In the genomic region with DNA sequence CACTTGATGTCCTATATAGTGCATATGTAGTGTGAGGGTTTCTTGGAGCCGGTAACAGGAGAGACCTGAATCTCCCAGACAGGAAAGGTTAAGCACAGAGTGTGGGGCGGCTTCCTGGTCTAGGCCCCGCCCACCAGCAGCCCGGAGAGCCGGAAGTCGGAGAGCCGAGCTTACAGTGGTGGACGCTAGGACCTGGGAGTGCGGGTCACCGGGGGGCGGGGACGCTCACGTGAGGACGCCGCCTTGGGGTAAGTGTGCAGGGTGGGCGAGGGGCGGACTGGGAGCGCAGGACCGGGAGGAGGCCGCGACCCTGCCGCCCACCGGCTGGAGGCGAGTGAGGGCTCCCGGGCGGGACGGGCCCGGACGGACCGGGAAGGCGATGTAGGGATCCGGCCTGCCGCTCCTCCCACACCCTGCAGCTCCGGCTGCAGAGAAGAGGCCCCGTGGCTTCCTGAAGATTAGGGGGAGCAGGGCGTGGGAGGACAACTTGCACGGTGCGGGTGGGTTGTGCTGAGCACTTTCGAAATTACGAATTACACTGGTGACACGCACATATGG, we compare ENCODE assay signal across 8 mouse cellular contexts. TPM values are rescaled to one million over a fixed set of nuclear protein-coding genes. Genes with fewer than 3 reads are reported as not detected.
DNase-seq lines count a peak whose midpoint lies in the region; ATAC-seq lines count a peak whose summit lies in the region.

A gene (plus strand): TSS at position 144 of the 558 bp plus-strand sequence.

- H3K4me2 ChIP-seq in heart, embryonic 15.5 days = peak within 1 kb of the TSS; percentile 74
- peak within 1 kb of the TSS; percentile 72 for H3K4me2 ChIP-seq in liver, embryonic 15.5 days
- peak within 1 kb of the TSS; percentile 72 for H3K4me2 ChIP-seq in neural tube, embryonic 12.5 days (replicated peaks)

- DNase-seq in c-Kit-negative CD71-positive TER-119-positive erythroid progenitor cells, embryonic 14.5 days (ENCODE audit: low read depth, low spot score) = peak; percentile 80
- DNase-seq in forebrain, embryonic 10.5 days (ENCODE audit: extremely low spot score, low spot score) = peak; percentile 96
- DNase-seq in kidney, postnatal 36 days = peak; percentile 94 to 96
- DNase-seq in telencephalon, adult 2 months (ENCODE audit: low read depth, low spot score) = peak; percentile 90

- peaks cover 18% of the 10 kb centered on the region for H3K4me1 ChIP-seq in forebrain, embryonic 10.5 days
- H3K4me1 ChIP-seq in heart, embryonic 15.5 days (replicated peaks) = peaks cover 16% of the 10 kb centered on the region
- H3K4me1 ChIP-seq in liver, embryonic 15.5 days (replicated peaks) = peaks cover 38% of the 10 kb centered on the region
- peaks cover 13% of the 10 kb centered on the region for H3K4me1 ChIP-seq in neural tube, embryonic 12.5 days

- no peaks in the 10 kb centered on the region for H3K27me3 ChIP-seq in forebrain, embryonic 10.5 days (ENCODE audit: poor library complexity, severe bottlenecking)
- no peaks in the 10 kb centered on the region for H3K27me3 ChIP-seq in heart, embryonic 15.5 days
- no peaks in the 10 kb centered on the region for H3K27me3 ChIP-seq in liver, embryonic 15.5 days
- no peaks in the 10 kb centered on the region for H3K27me3 ChIP-seq in neural tube, embryonic 12.5 days (replicated peaks)

- peak; percentile 90 for ATAC-seq in CD4-positive, CD25-positive, alpha-beta regulatory T cell, adult 4 months
- peak; percentile 99 for ATAC-seq in heart, embryonic 15.5 days (replicated peaks; ENCODE audit: insufficient number of reproducible peaks, insufficient read depth, low FRiP score, low read depth)
- peak; percentile 98 for ATAC-seq in liver, embryonic 15.5 days (ENCODE audit: insufficient read depth)
- ATAC-seq in neural tube, embryonic 12.5 days (ENCODE audit: low FRiP score, low read depth) = peak; percentile 99

- H3K4me3 ChIP-seq in forebrain, embryonic 10.5 days = peak within 1 kb of the TSS; percentile 89
- H3K4me3 ChIP-seq in heart, embryonic 15.5 days = peak within 1 kb of the TSS; percentile 96
- peak within 1 kb of the TSS; percentile 92 for H3K4me3 ChIP-seq in liver, embryonic 15.5 days (replicated peaks)
- H3K4me3 ChIP-seq in neural tube, embryonic 12.5 days = peak within 1 kb of the TSS; percentile 87

- peak within 1 kb of the TSS; percentile 88 for H3K9ac ChIP-seq in heart, embryonic 15.5 days
- H3K9ac ChIP-seq in liver, embryonic 15.5 days = peak within 1 kb of the TSS; percentile 89
- H3K9ac ChIP-seq in neural tube, embryonic 12.5 days = peak within 1 kb of the TSS; percentile 84

- H3K36me3 ChIP-seq in forebrain, embryonic 10.5 days (replicated peaks) = peaks cover 29% of the 10 kb centered on the region
- H3K36me3 ChIP-seq in heart, embryonic 15.5 days = peaks cover 27% of the 10 kb centered on the region
- peaks cover 29% of the 10 kb centered on the region for H3K36me3 ChIP-seq in liver, embryonic 15.5 days (replicated peaks)
- H3K36me3 ChIP-seq in neural tube, embryonic 12.5 days = peaks cover 28% of the 10 kb centered on the region

- peak within 1 kb of the TSS; percentile 92 for H3K27ac ChIP-seq in forebrain, embryonic 10.5 days
- peak within 1 kb of the TSS; percentile 87 for H3K27ac ChIP-seq in heart, embryonic 15.5 days
- peak within 1 kb of the TSS; percentile 84 for H3K27ac ChIP-seq in liver, embryonic 15.5 days (replicated peaks)
- H3K27ac ChIP-seq in neural tube, embryonic 12.5 days = no peak within 1 kb of the TSS

- under 1% methylated on average over 41 of the region's 41 CpGs for WGBS in forebrain, embryonic 10.5 days
- under 1% methylated on average over 41 of the region's 41 CpGs for WGBS in heart, embryonic 15.5 days
- WGBS in liver, embryonic 15.5 days (ENCODE audit: insufficient replicate concordance) = under 1% methylated on average over 41 of the region's 41 CpGs
- WGBS in neural tube, embryonic 12.5 days = under 1% methylated on average over 41 of the region's 41 CpGs

- no peaks in the 10 kb centered on the region for H3K9me3 ChIP-seq in forebrain, embryonic 10.5 days
- H3K9me3 ChIP-seq in heart, embryonic 15.5 days (replicated peaks) = no peaks in the 10 kb centered on the region
- H3K9me3 ChIP-seq in liver, embryonic 15.5 days (replicated peaks) = no peaks in the 10 kb centered on the region
- no peaks in the 10 kb centered on the region for H3K9me3 ChIP-seq in neural tube, embryonic 12.5 days

RNA-seq across cellular contexts. Expression of the gene that starts here (rescaled TPM):
- polyA plus RNA-seq in CD4-positive, CD25-positive, alpha-beta regulatory T cell, adult 4 months (2017; shearing (Covaris generic)) = 10 to 100 TPM; 28.7 to 49.1 TPM
- 31.6 and 31.8 TPM in 2 replicates for polyA plus RNA-seq in forebrain, embryonic 10.5 days (2016; fragmentation: Nextera tagmentation; extraction: Ambion mirVana)
- 25.5 and 31.0 TPM in 2 replicates for polyA plus RNA-seq in heart, embryonic 15.5 days (2015; fragmentation: Nextera tagmentation; extraction: Ambion mirVana)
- 15.2 and 17.1 TPM in 2 replicates for polyA plus RNA-seq in liver, embryonic 15.5 days (2015; fragmentation: Nextera tagmentation; extraction: Ambion mirVana)
- 38.7 and 39.1 TPM in 2 replicates for polyA plus RNA-seq in neural tube, embryonic 12.5 days (2016; fragmentation: Nextera tagmentation; extraction: Ambion mirVana)
